Mouse (Mus musculus) cerebellum, adult 11 months (tissue): ENCODE measurements around the gene Csf2rb.
A peak's percentile ranks its signal among the peaks of the same experiment; 100 is the strongest.
"Not testable (repeated sequence)": the region's sequence is repeated elsewhere in the genome, so short reads cannot be mapped to it uniquely, and the experiment has no call there.

Source experiments
- DNase-seq: peaks from one replicate; pipeline ENCODE4 v3.0.0; 2022

Csf2rb gene

GRCm38 (mm10) chr15:78325671-78326339 is at the start of gene Csf2rb:
Csf2rb (plus strand) TSS chr15:78325752.
- DNase-seq, result no peak

GRCm38 (mm10) chr15:78278308-78278707 is 47.2 kb upstream of the Csf2rb start:
- no peak for DNase-seq

GRCm38 (mm10) chr15:78287941-78288340 is 37.6 kb upstream of the Csf2rb start:
- no peak for DNase-seq

GRCm38 (mm10) chr15:78289775-78290174 is 35.8 kb upstream of the Csf2rb start:
- DNase-seq, result not testable (repeated sequence)

GRCm38 (mm10) chr15:78293228-78293627 is 32.3 kb upstream of the Csf2rb start:
- DNase-seq, result not testable (repeated sequence)

GRCm38 (mm10) chr15:78293716-78294115 is 31.8 kb upstream of the Csf2rb start:
- DNase-seq, result no peak

- DNase-seq, result no peak
Measured at GRCm38 (mm10) chr15:78298558-78298957, 27.0 kb upstream of the Csf2rb start.

GRCm38 (mm10) chr15:78299641-78300040 is 25.9 kb upstream of the Csf2rb start:
- no peak for DNase-seq

- no peak for DNase-seq
Measured at GRCm38 (mm10) chr15:78300773-78301172, 24.8 kb upstream of the Csf2rb start.

- no peak for DNase-seq
Measured at GRCm38 (mm10) chr15:78302718-78303117, 22.8 kb upstream of the Csf2rb start.

- no peak for DNase-seq
Measured at GRCm38 (mm10) chr15:78303665-78304233, 21.8 kb upstream of the Csf2rb start.

- no peak for DNase-seq
Measured at GRCm38 (mm10) chr15:78305341-78305933, 20.1 kb upstream of the Csf2rb start, which contains the start of gene Csf2rb2. Csf2rb2 (minus strand) TSS chr15:78305721.

GRCm38 (mm10) chr15:78309865-78310264 is 15.7 kb upstream of the Csf2rb start:
- no peak for DNase-seq

GRCm38 (mm10) chr15:78310971-78311370 is 14.6 kb upstream of the Csf2rb start:
- no peak for DNase-seq

- DNase-seq, result not testable (repeated sequence)
Measured at GRCm38 (mm10) chr15:78312421-78313233, 12.9 kb upstream of the Csf2rb start.

- DNase-seq, result not testable (repeated sequence)
Measured at GRCm38 (mm10) chr15:78313659-78314058, 11.9 kb upstream of the Csf2rb start.

- DNase-seq, result not testable (repeated sequence)
Measured at GRCm38 (mm10) chr15:78318338-78319171, 7.0 kb upstream of the Csf2rb start.

- peak; percentile 10 for DNase-seq
Measured at GRCm38 (mm10) chr15:78320825-78321496, 4.6 kb upstream of the Csf2rb start.

GRCm38 (mm10) chr15:78323366-78323765 is 2.2 kb upstream of the Csf2rb start:
- no peak for DNase-seq

GRCm38 (mm10) chr15:78324294-78324693 is 1.3 kb upstream of the Csf2rb start:
- DNase-seq, result no peak

GRCm38 (mm10) chr15:78326747-78327146 is 1.2 kb downstream of the Csf2rb start:
- DNase-seq, result no peak
